Mouse (Mus musculus) bone marrow macrophage, adult 2 months (primary cell): ENCODE measurements around the gene Ankrd52. TPM values are rescaled to one million over a fixed set of nuclear protein-coding genes. Genes with fewer than 3 reads are reported as not detected.

ENCODE experiments used
- H3K27ac ChIP-seq: 2 replicates; pipeline ENCODE4 v1.5.1; 2012; ENCODE audit warnings: low read depth, low read length; ENCODE audit not compliant: insufficient read depth
- H3K4me1 ChIP-seq: 2 replicates; pipeline ENCODE4 v1.6.1; 2012; ENCODE audit warnings: low read length; ENCODE audit not compliant: control insufficient read depth, insufficient read depth
- H3K4me3 ChIP-seq: 2 replicates; pipeline ENCODE4 v1.5.1; 2012; ENCODE audit warnings: mild to moderate bottlenecking, low read length, moderate library complexity; ENCODE audit not compliant: insufficient read depth
- CTCF ChIP-seq: IDR thresholded peaks from 2 replicates; pipeline ENCODE4 v1.5.1; 2012; ENCODE audit warnings: low read depth, mild to moderate bottlenecking, low read length, moderate library complexity
- POLR2A ChIP-seq: IDR thresholded peaks from 2 replicates; pipeline ENCODE4 v1.6.1; 2012; ENCODE audit warnings: mild to moderate bottlenecking, low read depth, low read length, borderline replicate concordance
- polyA plus RNA-seq: library from polyadenylated mRNA; stranded (reverse); fragments of >200 nt; gene quantifications from 2 replicates; pipeline ENCODE4 v1.2.4, GENCODE M21; 2012; ENCODE audit not compliant: missing spikeins, insufficient read depth, insufficient read length

The Ankrd52 gene
- polyA plus RNA-seq, 1 experiment: 34.8 TPM

DNA sequence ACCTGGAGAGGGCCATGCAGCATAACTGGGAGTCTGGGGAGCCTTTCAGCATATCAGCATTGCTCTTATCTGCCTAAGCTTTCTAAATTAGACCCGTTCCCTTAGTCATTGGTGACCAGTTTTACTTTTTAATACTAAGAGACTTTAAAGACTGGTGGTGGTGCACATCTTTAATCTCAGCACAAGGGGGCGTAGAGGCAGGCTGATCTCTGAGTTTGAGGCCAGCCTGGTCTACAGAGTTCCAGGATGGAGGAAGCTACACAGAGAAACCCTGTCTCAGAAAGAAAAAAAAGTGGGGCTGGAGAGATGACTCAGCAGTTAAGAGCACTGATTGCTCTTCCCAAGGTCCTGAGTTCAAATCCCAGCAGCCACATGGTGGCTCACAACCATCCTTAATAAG, 36.7 kb upstream of the Ankrd52 start:
- no peak overlapping the region for H3K4me3 ChIP-seq
- TF ChIP-seq POLR2A (no peak), CTCF (no peak)
- peaks cover 31% of the 10 kb centered on the region for H3K4me1 ChIP-seq
- no peak overlapping the region for H3K27ac ChIP-seq

DNA sequence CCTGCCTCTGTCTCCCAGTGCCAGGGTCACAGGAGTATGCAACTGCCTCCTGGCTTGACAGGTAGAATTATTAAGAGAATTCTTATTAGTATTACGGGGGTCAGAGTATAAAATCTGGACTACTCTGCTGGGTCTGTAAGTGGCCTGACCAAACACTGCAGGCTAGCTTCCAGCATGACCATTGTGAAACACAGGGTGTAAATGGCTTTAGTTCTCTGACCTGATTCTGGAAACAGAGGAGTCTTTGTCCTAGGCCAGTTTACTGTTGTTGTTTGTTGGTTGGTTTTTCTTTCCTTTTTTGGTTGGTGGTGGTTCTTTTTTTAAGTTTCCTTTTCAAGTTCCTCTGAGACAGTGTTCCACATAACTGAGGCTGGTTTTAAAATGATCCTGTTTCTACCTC, 33.5 kb upstream of the Ankrd52 start:
- H3K27ac ChIP-seq: peak overlapping the region; percentile 38
- no peak overlapping the region for H3K4me3 ChIP-seq
- peaks cover 36% of the 10 kb centered on the region for H3K4me1 ChIP-seq
- TF ChIP-seq CTCF: no peak
- no peak for TF ChIP-seq POLR2A

DNA sequence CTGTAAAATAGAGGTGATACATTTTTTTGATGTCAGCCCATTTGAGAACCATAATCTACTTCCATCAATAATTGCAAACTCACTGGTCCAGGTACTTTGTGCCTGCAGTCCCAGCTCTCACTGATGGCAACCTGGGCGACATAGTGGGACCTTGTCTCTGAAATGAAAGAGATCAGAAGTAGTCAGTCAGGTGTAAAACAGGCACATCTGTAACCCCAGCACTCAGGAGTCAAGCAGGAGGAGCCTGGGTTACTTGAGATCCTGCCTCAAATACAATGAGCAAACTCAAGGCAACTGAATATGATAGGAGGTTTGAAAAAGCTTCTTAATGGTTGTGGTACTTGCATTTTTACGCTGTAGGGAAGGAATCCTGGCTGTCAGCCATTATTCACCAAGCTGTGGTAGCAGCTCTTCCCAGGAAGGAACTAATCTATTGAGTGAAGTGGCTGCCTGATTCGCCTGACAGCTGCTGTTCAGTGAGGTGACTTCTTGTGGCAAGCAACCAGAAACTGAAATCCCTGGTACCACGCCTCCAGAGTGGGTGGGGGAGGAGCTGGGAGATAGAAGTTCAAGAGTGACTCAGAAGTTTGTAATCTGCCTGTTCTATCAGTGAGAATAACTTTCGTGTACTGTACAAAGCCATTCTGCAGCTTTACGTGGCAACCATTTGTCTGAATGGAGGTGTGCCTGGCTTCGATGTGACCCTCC, 32.2 kb upstream of the Ankrd52 start:
- Histone ChIP-seq H3K4me1 (peaks cover 31% of the 10 kb centered on the region), H3K27ac (peak overlapping the region; percentile 59), H3K4me3 (peak overlapping the region; percentile 40)
- no peak for TF ChIP-seq CTCF
- no peak for TF ChIP-seq POLR2A

DNA sequence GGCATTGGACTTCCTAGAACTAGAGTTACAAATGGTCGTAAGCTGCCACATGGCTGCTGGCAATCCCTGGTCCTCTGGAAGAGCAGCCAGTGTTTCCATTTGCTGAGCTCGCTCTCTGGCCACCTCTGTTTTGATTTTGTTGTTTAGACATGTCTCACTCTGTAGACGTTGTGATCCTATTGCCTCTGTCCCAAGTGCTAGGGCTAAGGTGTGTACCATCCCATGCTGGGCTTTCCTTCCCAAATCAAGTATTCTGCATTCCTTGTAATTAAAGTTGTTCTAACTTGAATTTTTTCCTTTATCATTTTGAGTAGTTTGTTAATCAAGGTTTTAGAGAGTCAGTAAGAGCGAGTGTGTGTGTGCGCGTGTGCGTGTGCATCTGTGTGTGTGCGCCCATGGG, 29.4 kb upstream of the Ankrd52 start:
- H3K4me1 ChIP-seq: peaks cover 23% of the 10 kb centered on the region
- H3K27ac ChIP-seq: no peak overlapping the region
- no peak overlapping the region for H3K4me3 ChIP-seq
- TF ChIP-seq POLR2A (no peak), CTCF (no peak)

DNA sequence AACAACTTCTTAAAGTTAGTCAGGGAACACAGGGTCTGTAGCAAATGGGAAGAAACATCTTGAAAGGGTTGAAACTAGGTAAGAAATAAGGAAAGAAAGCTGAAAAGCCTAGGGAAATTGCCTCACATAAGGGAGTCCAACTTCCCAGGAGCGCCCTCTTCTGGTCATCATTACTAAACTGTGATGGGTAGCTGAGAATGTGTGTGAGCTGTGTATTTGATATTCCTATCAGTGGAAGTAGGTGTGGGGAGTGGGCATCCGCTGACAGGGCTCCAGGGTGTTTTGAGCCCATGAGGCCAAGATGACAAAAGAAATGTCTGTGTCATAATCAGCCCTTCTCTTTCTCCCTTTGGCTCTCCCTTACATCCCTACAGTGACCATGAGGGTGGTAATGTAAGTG, 18.1 kb upstream of the Ankrd52 start:
- TF ChIP-seq CTCF: peak; percentile 46
- TF ChIP-seq POLR2A: no peak
- Histone ChIP-seq H3K27ac (no peak overlapping the region), H3K4me1 (no peaks in the 10 kb centered on the region), H3K4me3 (no peak overlapping the region)

DNA sequence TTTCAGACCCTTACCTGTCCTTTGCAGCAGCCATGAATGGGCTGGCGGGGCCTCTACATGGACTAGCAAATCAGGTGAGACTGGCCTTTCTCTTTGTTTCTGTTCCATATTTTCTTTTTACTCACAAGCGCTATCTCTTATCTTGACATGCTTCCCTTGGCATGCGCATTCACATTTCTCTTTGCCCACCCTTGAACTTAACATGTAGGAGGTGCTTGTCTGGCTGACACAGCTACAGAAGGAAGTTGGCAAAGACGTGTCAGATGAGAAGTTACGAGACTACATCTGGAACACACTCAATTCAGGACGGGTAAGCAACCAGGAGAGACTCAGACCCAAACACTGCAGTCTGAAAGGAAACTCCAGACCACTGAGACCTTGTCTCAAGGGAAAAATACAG, 17.7 kb upstream of the Ankrd52 start:
- no peaks in the 10 kb centered on the region for H3K4me1 ChIP-seq
- no peak overlapping the region for H3K27ac ChIP-seq
- TF ChIP-seq POLR2A (no peak), CTCF (no peak)
- H3K4me3 ChIP-seq: no peak overlapping the region

DNA sequence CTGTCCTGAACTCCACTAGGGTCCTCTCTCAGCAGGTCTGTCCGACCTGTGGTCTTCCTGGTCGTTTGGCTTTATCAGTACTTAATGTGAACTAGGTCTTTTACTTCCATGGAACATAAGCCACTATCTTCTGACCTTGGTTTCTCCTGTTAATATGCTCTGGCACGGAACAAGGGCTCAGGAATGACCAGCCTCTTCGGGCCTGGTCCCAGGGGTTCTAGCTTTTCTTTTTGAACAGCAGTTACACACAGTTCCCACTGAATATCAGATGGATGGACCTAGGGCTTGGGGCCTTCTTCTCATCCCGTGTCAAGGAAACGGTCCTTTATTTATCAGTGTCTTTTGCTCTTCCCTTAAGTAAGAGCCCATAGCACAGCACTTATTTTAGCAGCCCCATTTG, 15.1 kb upstream of the Ankrd52 start:
- no peak overlapping the region for H3K27ac ChIP-seq
- no peaks in the 10 kb centered on the region for H3K4me1 ChIP-seq
- TF ChIP-seq POLR2A: no peak
- no peak for TF ChIP-seq CTCF
- H3K4me3 ChIP-seq: no peak overlapping the region

DNA sequence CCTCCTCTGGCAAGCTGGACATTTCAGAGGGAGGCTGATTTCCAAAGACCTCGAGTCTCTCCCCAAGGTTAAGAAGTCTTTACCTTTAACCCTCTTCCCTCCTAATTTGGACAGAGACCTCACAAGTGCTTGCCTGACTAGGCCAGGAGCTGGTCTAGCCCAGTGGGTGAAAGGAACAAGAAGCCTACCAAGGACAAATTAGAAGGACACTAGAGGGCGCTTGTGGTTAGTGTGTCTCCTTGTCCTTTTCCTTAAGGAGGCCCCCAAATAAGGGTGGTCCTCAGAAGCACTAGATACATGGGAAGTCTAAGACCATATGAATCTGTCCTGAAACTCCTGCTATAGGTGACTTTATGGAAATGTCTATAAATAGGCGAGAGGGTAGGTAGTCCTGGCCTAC, 14.3 kb upstream of the Ankrd52 start:
- Histone ChIP-seq H3K4me1 (peaks cover 2% of the 10 kb centered on the region; the same call in 1 of the 2 replicates), H3K4me3 (no peak overlapping the region), H3K27ac (no peak overlapping the region)
- TF ChIP-seq POLR2A (no peak), CTCF (peak; percentile 33; the same call in 1 of the 2 replicates)

DNA sequence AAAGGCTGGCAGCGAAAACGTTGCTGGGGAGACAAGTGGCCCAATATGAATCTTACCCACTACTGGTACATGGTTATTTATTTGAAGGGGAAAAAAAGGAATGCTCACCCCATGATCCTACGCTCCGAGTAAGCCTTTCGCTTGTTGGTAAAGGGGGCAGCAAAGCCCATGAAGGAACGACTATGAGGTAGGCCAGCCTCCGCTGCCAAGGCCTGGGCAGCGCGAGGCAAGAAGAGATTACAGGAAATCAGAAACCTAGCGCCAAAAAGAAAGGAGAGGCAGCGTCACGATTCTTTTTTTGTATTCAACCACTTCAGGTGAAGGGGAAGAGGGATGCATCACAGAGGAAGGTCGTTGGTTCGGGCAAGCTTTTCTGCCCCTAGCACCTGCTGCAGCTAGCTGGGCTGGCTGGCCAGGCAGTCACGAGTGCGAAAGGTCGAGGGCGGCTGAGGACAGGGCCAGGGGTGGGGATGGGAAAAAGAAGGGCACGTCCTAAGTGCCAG, 9.0 kb upstream of the Ankrd52 start:
- no peak for TF ChIP-seq POLR2A
- TF ChIP-seq CTCF: no peak
- Histone ChIP-seq H3K4me1 (peaks cover 34% of the 10 kb centered on the region), H3K4me3 (peak overlapping the region; percentile 79), H3K27ac (peak overlapping the region; percentile 61)

DNA sequence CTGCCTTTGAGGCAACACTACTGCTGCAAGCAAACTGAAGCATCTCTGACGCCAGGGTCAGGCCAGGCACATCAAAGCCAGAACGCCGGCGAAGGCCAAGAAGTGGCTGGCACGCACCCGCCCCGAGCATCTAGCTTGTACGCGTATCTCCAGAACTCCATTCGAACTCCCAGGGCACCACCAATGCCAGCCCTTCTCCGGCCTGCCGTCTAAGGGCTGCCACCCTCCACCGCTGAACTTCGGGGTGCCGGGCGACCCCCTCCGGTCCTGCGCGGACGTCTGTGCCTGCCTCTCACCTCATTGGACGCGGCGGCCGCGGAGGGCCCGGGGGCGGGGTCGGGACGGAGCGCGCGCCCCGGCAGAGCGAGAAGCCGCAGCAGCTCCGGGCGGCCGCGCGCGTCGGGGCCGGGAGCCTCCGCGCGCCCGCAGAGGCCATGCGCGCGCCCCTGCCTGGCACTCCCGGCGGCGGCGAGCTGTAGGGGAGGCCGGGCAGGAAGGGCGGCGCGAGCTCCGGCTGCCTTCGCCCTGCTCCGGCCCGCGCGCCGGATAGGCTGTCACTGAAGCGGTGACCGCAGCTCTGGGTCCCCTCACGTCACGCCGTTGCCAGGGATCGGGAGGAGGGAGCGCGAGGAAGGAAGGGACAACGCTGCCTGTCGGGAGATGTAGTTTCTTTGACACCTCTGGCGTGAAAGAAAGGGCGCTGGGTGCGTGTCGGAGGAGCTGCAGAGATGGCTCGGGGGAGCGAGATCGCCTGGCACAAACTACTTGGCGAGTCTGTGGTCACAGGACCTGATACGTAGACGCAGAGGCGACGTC, 8.3 kb upstream of the Ankrd52 start, which contains the start of gene Coq10a:
TSS of gene Coq10a (minus strand) at position 596 of the 816 bp plus-strand sequence.
- Histone ChIP-seq H3K27ac (peak within 1 kb of the TSS; percentile 93), H3K4me3 (peak within 1 kb of the TSS; percentile 79), H3K4me1 (peaks cover 35% of the 10 kb centered on the region)
- 0 out of 2 replicates have a peak, but pooled peaks have one; percentile 20 for TF ChIP-seq POLR2A
- TF ChIP-seq CTCF: no peak
